Mouse (Mus musculus) embryonic fibroblast, embryonic 13.5 days (primary cell): ENCODE results near the gene Rora. TPM values are rescaled to one million over a fixed set of nuclear protein-coding genes. Genes with fewer than 3 reads are reported as not detected.

Experiments
- H3K27ac ChIP-seq: 2 replicates; pipeline ENCODE4 v1.5.1; 2012; ENCODE audit warnings: low read length, control low read depth, inconsistent platforms; ENCODE audit not compliant: insufficient read depth
- H3K4me1 ChIP-seq: 2 replicates; pipeline ENCODE4 v1.6.1; 2011; ENCODE audit warnings: low read length; ENCODE audit not compliant: control insufficient read depth, insufficient read depth
- H3K4me3 ChIP-seq: 2 replicates; pipeline ENCODE4 v1.5.1; 2011; ENCODE audit warnings: mild to moderate bottlenecking, control low read depth, low read length; ENCODE audit not compliant: insufficient read depth
- CTCF ChIP-seq: IDR thresholded peaks from 2 replicates; pipeline ENCODE4 v1.5.1; 2011; ENCODE audit warnings: mild to moderate bottlenecking, control low read depth, low read length, moderate library complexity, borderline replicate concordance; ENCODE audit not compliant: insufficient read depth
- POLR2A ChIP-seq: IDR thresholded peaks from 2 replicates; pipeline ENCODE4 v1.6.1; 2011; ENCODE audit warnings: low read depth, mild to moderate bottlenecking, control low read depth, low read length, moderate library complexity
- polyA plus RNA-seq: library from polyadenylated mRNA; stranded (reverse); fragments of >200 nt; gene quantifications from 2 replicates; pipeline ENCODE4 v1.2.4, GENCODE M21; 2011; ENCODE audit warnings: low read depth; ENCODE audit not compliant: missing spikeins, insufficient read length

The Rora gene
- 9.4 and 11.2 TPM in 2 replicates for polyA plus RNA-seq

DNA sequence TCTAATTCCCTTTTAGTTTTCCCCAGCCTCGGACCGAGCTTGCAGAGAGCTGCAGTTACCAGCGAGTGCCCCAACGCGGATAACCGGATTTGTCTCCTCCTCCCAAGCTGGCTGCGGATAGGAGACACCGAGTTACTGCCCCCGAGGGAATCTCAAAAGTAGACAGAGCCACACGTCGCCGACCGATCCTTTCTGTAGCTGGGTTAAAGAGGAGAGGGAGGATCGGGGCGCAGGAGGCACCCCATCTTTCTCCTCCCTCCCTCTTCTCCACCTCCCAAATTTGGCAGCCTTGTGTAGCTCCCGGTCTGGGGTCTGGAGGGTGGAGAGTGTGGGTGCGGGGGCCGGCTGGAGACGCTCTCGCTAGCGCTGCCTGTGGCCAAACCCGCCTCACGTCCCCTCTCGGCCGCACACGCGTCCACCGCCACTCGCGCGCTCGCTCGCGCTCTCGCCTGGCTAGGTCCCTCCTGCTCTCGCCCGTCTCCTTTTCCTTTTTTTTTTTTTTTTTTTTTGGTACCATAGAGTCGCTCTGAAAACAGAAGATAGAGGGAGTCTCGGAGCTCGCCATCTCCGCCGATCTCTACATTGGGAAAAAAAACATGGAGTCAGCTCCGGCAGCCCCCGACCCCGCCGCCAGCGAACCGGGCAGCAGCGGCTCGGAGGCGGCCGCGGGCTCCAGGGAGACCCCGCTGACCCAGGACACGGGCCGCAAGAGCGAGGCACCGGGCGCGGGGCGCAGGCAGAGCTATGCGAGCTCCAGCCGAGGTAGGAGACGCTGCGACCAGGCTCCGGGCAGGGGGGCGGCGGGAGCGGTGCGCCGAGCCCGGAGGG lies at the start of gene Rora:
TSS of gene Rora (plus strand) at position 576 of the 828 bp plus-strand sequence.
- Histone ChIP-seq H3K4me1 (no peaks in the 10 kb centered on the region), H3K4me3 (peak within 1 kb of the TSS; percentile 69), H3K27ac (peak within 1 kb of the TSS; percentile 32; the same call in 1 of the 2 replicates)
- TF ChIP-seq CTCF (0 out of 2 replicates have a peak, but pooled peaks have one; percentile 10), POLR2A (peak; percentile 60)

GRCm38 (mm10) chr9:68614006-68614405 lies 39.6 kb upstream of the Rora start:
- TF ChIP-seq POLR2A (no peak), CTCF (no peak)
- no peaks in the 10 kb centered on the region for H3K4me1 ChIP-seq
- H3K27ac ChIP-seq: no peak overlapping the region
- no peak overlapping the region for H3K4me3 ChIP-seq

DNA sequence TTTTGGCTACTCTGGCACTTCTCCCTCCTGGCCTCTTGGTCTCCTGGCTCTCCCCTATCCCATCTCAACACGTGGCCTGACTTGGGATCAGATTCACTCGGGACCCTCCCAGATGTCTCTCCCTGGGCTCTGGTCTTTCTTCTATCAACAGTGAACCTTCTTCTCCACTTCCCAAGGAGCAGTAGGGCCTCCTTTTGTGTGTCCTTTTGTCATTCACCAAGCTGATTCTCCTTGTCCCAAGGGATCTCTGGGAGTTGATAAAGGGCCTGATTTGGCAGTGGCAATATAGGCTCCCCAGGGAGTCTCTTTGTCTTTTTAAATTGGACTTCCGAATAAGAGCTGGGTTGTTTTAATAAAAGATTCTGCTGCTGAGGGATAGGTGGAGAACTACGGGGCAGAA lies 36.5 kb upstream of the Rora start:
- no peak for TF ChIP-seq POLR2A
- no peak for TF ChIP-seq CTCF
- H3K4me1 ChIP-seq: no peaks in the 10 kb centered on the region

GRCm38 (mm10) chr9:68620036-68620435 lies 33.5 kb upstream of the Rora start:
- no peaks in the 10 kb centered on the region for H3K4me1 ChIP-seq
- no peak overlapping the region for H3K27ac ChIP-seq
- TF ChIP-seq CTCF (no peak), POLR2A (no peak)
- no peak overlapping the region for H3K4me3 ChIP-seq

More for the DNA sequence above, 36.5 kb upstream of the Rora start:
- no peak overlapping the region for H3K27ac ChIP-seq
- no peak overlapping the region for H3K4me3 ChIP-seq

DNA sequence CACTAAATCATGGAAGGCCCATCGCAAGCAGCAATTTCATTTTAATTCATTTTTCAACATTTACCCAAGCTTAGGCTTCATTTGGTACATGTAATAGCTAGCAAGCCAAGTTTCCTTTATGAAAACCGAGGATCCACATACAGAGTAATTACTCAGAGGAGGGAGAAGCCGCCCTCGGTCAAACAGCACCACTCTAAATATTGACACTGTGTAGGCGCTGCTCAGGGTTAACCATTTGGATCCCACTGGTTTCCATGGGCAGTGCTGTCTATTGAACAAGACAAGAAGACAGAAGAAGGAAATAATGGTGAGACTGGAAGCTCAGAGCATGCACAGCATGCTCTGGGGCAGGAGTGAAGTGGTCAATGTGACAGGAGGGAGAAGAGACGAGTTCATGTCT lies 33.1 kb upstream of the Rora start:
- no peak overlapping the region for H3K4me3 ChIP-seq
- no peak overlapping the region for H3K27ac ChIP-seq
- H3K4me1 ChIP-seq: no peaks in the 10 kb centered on the region
- TF ChIP-seq CTCF (no peak), POLR2A (no peak)

- TF ChIP-seq CTCF (no peak), POLR2A (no peak)
- Histone ChIP-seq H3K27ac (no peak overlapping the region), H3K4me3 (no peak overlapping the region), H3K4me1 (no peaks in the 10 kb centered on the region)
Measured at GRCm38 (mm10) chr9:68624981-68625380, 28.6 kb upstream of the Rora start.

DNA sequence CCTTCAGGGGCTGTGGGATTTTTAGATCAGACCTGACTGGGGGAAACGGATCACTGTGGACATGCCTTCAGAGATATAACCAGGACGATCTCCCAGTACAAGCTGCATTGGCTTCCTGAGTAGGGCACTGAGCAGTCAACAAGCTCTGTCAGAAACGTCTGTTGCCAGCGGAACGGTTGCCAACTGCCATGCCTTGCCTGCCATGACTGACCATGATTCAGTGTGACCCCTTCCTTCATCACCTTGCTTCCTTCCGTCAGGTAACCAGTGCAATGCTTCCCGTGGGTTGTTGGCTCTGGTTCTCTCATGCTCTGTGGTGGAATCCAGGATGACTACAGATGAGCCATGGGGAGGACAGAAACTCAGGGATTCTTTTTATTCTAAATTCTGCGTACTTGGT lies 16.3 kb upstream of the Rora start:
- no peak overlapping the region for H3K27ac ChIP-seq
- H3K4me3 ChIP-seq: no peak overlapping the region
- no peaks in the 10 kb centered on the region for H3K4me1 ChIP-seq
- TF ChIP-seq POLR2A: no peak
- no peak for TF ChIP-seq CTCF

- H3K4me3 ChIP-seq: no peak overlapping the region
- H3K27ac ChIP-seq: no peak overlapping the region
- TF ChIP-seq CTCF (no peak), POLR2A (no peak)
- no peaks in the 10 kb centered on the region for H3K4me1 ChIP-seq
Measured at GRCm38 (mm10) chr9:68641123-68641522, 12.5 kb upstream of the Rora start.

- no peak overlapping the region for H3K27ac ChIP-seq
- H3K4me3 ChIP-seq: no peak overlapping the region
- TF ChIP-seq CTCF: no peak
- no peak for TF ChIP-seq POLR2A
- no peaks in the 10 kb centered on the region for H3K4me1 ChIP-seq
Measured at GRCm38 (mm10) chr9:68648061-68648460, 5.5 kb upstream of the Rora start.

DNA sequence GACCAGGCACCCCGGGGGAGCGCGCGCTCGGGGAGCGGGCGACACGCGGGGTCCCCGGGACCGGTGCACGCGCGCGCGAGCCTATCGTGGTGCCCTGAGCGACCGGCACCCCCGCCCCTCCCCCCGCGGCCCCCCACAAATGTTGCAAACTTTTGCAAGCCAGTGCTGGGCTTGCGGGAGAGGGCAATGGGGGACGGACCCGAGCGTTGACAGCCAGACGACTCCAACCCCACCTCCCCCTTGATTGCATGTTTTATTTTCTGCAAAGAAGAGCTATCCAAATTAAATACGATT lies 400 bp downstream of the Rora start:
- Histone ChIP-seq H3K27ac (no peak overlapping the region; the same call in 1 of the 2 replicates), H3K4me3 (peak overlapping the region; percentile 69), H3K4me1 (no peaks in the 10 kb centered on the region)
- TF ChIP-seq CTCF: no peak
- TF ChIP-seq POLR2A: no peak
